Mouse (Mus musculus) C2C12 (cell line): ENCODE results near the gene Kif7. TPM values are rescaled to one million over a fixed set of nuclear protein-coding genes. Genes with fewer than 3 reads are reported as not detected.

Experiments
- H3K27me3 ChIP-seq: one replicate; pipeline ENCODE4 v1.6.1; 2011; ENCODE audit not compliant: control insufficient read depth, insufficient read depth, insufficient read length
- H3K36me3 ChIP-seq: one replicate; pipeline ENCODE4 v1.6.1; 2011; ENCODE audit not compliant: control insufficient read depth, insufficient read depth
- H3K4me3 ChIP-seq: one replicate; pipeline ENCODE4 v1.5.1; 2011; ENCODE audit warnings: mild to moderate bottlenecking, control low read depth; ENCODE audit not compliant: poor library complexity, insufficient read depth, severe bottlenecking
- H3K79me2 ChIP-seq: one replicate; pipeline ENCODE4 v1.6.1; 2011; ENCODE audit not compliant: control insufficient read depth, insufficient read depth
- H3K79me3 ChIP-seq: one replicate; pipeline ENCODE4 v1.6.1; 2011; ENCODE audit warnings: low read depth, control low read depth
- H3ac ChIP-seq: one replicate; pipeline ENCODE3; 2011; ENCODE audit warnings: low read depth; ENCODE audit not compliant: control insufficient read depth, insufficient read length
- CEBPB ChIP-seq: IDR thresholded peaks from one replicate; pipeline ENCODE4 v1.6.1; 2011; ENCODE audit warnings: low read depth, mild to moderate bottlenecking, control low read depth, moderate library complexity
- CTCF ChIP-seq: IDR thresholded peaks from one replicate; pipeline ENCODE4 v1.5.1; 2011; ENCODE audit not compliant: control insufficient read depth, insufficient read depth, insufficient read length
- FOSL1 ChIP-seq: IDR thresholded peaks from one replicate; pipeline ENCODE4 v1.8.0; 2011; ENCODE audit warnings: mild to moderate bottlenecking, low read length; ENCODE audit not compliant: poor library complexity, insufficient read depth, severe bottlenecking
- MAX ChIP-seq: IDR thresholded peaks from one replicate; pipeline ENCODE4 v1.6.1; 2011; ENCODE audit warnings: mild to moderate bottlenecking, control low read depth
- MYOD1 ChIP-seq: IDR thresholded peaks from one replicate; pipeline ENCODE4 v1.6.1; 2011; ENCODE audit warnings: low read depth; ENCODE audit not compliant: control insufficient read depth, insufficient read length
- MYOG ChIP-seq: IDR thresholded peaks from one replicate; pipeline ENCODE4 v1.6.1; 2011; ENCODE audit not compliant: control insufficient read depth, insufficient read length; ENCODE audit errors: extremely low read depth
- USF1 ChIP-seq: IDR thresholded peaks from one replicate; pipeline ENCODE4 v1.6.1; 2011; ENCODE audit warnings: low read depth, mild to moderate bottlenecking, control low read depth, moderate library complexity
- polyA plus RNA-seq: library from polyadenylated mRNA; unstranded; fragments of >200 nt; fragmentation: generic; extraction: Trizol; gene quantifications from one replicate; pipeline ENCODE4 v1.2.1, GENCODE M21; 2012; ENCODE audit warnings: missing spikeins

The Kif7 gene
- polyA plus RNA-seq, 1 experiment: 5.5 TPM

DNA sequence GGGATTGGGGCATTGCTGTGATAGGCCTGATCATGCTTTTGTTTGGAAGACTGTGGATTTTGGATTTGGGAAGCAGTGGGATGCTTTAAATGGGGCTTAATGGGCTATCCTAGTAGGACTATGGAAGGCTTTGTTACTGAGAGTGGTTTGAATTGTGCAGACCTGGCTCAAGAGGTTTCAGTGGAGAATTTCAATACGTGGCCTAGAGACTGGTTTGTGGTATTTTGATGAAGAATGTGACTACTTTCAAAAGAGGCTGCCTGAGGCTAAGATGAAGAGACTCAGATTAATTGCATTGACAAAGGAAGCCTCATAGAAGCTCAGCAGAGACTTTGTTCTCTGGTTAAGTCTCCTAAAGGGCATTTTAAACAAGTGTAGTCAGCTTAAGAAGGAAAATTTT lies 60.9 kb downstream of the Kif7 start:
- Histone ChIP-seq H3K4me3 (no peak overlapping the region), H3K27me3 (no peaks in the 10 kb centered on the region), H3ac (no peak overlapping the region), H3K79me3 (no peaks in the 10 kb centered on the region), H3K79me2 (no peaks in the 10 kb centered on the region), H3K36me3 (no peaks in the 10 kb centered on the region)
- TF ChIP-seq USF1 (no peak), MAX (no peak), CTCF (no peak), FOSL1 (no peak), CEBPB (no peak), MYOD1 (no peak), MYOG (no peak)

DNA sequence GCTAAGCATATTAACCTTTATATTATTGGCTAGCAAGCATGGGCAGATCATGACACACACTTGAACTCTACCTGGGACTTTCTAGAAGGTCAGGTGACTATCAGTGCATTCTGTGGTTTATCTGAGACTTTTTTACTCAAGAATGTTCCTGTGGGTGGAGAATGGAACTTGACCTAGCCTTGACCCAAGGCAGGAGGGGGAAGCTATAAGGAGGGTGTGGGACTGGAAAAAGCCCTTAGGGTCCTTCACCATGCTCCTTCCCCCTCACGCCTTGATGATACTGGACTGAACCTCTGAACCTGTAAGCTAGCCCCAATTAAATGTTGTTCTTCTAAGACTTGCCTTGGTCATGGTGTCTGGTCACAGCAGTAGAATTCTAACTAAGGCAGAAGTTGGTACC lies 61.3 kb downstream of the Kif7 start:
- TF ChIP-seq USF1: no peak
- no peak for TF ChIP-seq MYOG
- TF ChIP-seq MYOD1: no peak
- no peak for TF ChIP-seq CTCF
- no peak for TF ChIP-seq FOSL1
- H3K79me3 ChIP-seq: no peaks in the 10 kb centered on the region
- no peak overlapping the region for H3ac ChIP-seq
- H3K79me2 ChIP-seq: no peaks in the 10 kb centered on the region
- H3K4me3 ChIP-seq: no peak overlapping the region
- H3K36me3 ChIP-seq: no peaks in the 10 kb centered on the region
- no peaks in the 10 kb centered on the region for H3K27me3 ChIP-seq

DNA sequence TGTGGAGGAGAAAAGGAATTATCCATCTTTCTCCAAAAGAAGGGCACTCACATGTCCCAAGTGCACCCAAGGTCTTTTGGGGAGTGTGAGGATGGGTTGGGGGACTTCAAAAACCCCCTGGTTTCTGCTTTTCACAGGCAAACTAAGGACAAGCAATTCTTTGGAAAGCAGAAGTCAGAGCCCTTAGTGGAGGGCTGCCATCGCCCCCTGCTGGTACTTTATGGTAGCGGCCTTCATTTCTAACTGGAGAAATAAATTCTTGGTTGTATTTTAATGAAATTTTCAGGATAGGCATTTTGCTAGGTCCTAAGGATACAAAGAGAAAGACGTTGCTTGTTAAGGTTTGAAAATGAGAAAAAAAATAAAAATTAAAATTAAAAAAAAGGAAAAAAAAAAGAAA lies 66.5 kb downstream of the Kif7 start:
- TF ChIP-seq MYOG (no peak), CEBPB (no peak), CTCF (peak; percentile 20), FOSL1 (no peak), MAX (no peak)
- no peak overlapping the region for H3K4me3 ChIP-seq
- peaks cover 6% of the 10 kb centered on the region for H3K27me3 ChIP-seq
- no peak overlapping the region for H3ac ChIP-seq
- no peaks in the 10 kb centered on the region for H3K79me2 ChIP-seq
- no peaks in the 10 kb centered on the region for H3K79me3 ChIP-seq
- H3K36me3 ChIP-seq: no peaks in the 10 kb centered on the region

Other genes with a start within 250 kb of the Kif7 start
- 37.8 TPM for gene Polg, start 249.4 kb downstream of the Kif7 start, polyA plus RNA-seq
- not detected for gene Rhcg, start 98.1 kb downstream of the Kif7 start, polyA plus RNA-seq
- 5.0 TPM for gene Ticrr, start 55.5 kb downstream of the Kif7 start, polyA plus RNA-seq
- gene Plin1, start 17.2 kb upstream of the Kif7 start, polyA plus RNA-seq: not detected
- 2.2 TPM for gene Pex11a, start 27.4 kb upstream of the Kif7 start, polyA plus RNA-seq
- gene Wdr93, start 27.4 kb upstream of the Kif7 start, polyA plus RNA-seq: 0.04 TPM
- 0.02 TPM for gene Mesp1, start 78.1 kb upstream of the Kif7 start, polyA plus RNA-seq
- 0.07 TPM for gene Mesp2, start 95.0 kb upstream of the Kif7 start, polyA plus RNA-seq
- 26.5 TPM for gene Anpep, start 145.3 kb upstream of the Kif7 start, polyA plus RNA-seq
- 14.3 TPM for gene Ap3s2, start 204.9 kb upstream of the Kif7 start, polyA plus RNA-seq
- gene Arpin, start 219.6 kb upstream of the Kif7 start, polyA plus RNA-seq: 41.2 TPM